Mouse (Mus musculus) forelimb bud, embryonic 11.5 days (tissue): Measurements from ENCODE around the gene Pold1.

ENCODE experiments used
- DNase-seq: peaks from one replicate; pipeline ENCODE4 v3.0.0-alpha.2; 2012; ENCODE audit warnings: low read depth, low spot score

Gene Pold1

GRCm38 (mm10) chr7:44582709-44583108, 34.1 kb upstream of the Pold1 start:
- DNase-seq: no peak

GRCm38 (mm10) chr7:44581637-44582036, 33.0 kb upstream of the Pold1 start:
- DNase-seq: no peak

- DNase-seq: no peak
Measured at GRCm38 (mm10) chr7:44576333-44576844, 27.7 kb upstream of the Pold1 start.

GRCm38 (mm10) chr7:44572956-44573484, 24.4 kb upstream of the Pold1 start:
- no peak for DNase-seq

GRCm38 (mm10) chr7:44572213-44572701, 23.6 kb upstream of the Pold1 start, which contains the start of gene Napsa:
Gene Napsa, plus strand, starts transcription at chr7:44572380.
- DNase-seq: no peak

GRCm38 (mm10) chr7:44571811-44572210, 23.2 kb upstream of the Pold1 start:
- no peak for DNase-seq

- DNase-seq: no peak
Measured at GRCm38 (mm10) chr7:44570989-44571388, 22.3 kb upstream of the Pold1 start.

GRCm38 (mm10) chr7:44568803-44569202, 20.2 kb upstream of the Pold1 start:
- DNase-seq: no peak

GRCm38 (mm10) chr7:44565414-44565813, 16.8 kb upstream of the Pold1 start:
- DNase-seq: no peak

GRCm38 (mm10) chr7:44564486-44564885, 15.8 kb upstream of the Pold1 start:
- no peak for DNase-seq

GRCm38 (mm10) chr7:44563284-44563683, 14.6 kb upstream of the Pold1 start:
- DNase-seq: no peak

GRCm38 (mm10) chr7:44560435-44561400, 12.1 kb upstream of the Pold1 start:
- DNase-seq: peak; percentile 89

- no peak for DNase-seq
Measured at GRCm38 (mm10) chr7:44557629-44558028, 9.0 kb upstream of the Pold1 start.

- peak; percentile 96 for DNase-seq
Measured at GRCm38 (mm10) chr7:44553826-44554225, 5.2 kb upstream of the Pold1 start, which contains the start of gene Nr1h2. Gene Nr1h2, minus strand, starts transcription at chr7:44553951.

GRCm38 (mm10) chr7:44553196-44553764, 4.6 kb upstream of the Pold1 start:
- peak; percentile 87 for DNase-seq

GRCm38 (mm10) chr7:44552141-44552908, 3.7 kb upstream of the Pold1 start:
- no peak for DNase-seq

GRCm38 (mm10) chr7:44551731-44552130, 3.1 kb upstream of the Pold1 start:
- no peak for DNase-seq

- no peak for DNase-seq
Measured at GRCm38 (mm10) chr7:44551301-44551700, 2.7 kb upstream of the Pold1 start.

- DNase-seq: no peak
Measured at GRCm38 (mm10) chr7:44550409-44550678, 1.7 kb upstream of the Pold1 start.

GRCm38 (mm10) chr7:44549621-44550408, 1.2 kb upstream of the Pold1 start:
- no peak for DNase-seq

GRCm38 (mm10) chr7:44547725-44548124, 924 bp downstream of the Pold1 start:
- DNase-seq: no peak
